Mouse (Mus musculus): ENCODE measurements at regions not wholly inside any gene's neighbourhood (a gene's known extent, or its start where the extent isn't known, plus 50 kb on each side); places are given as distances from the start of the nearest gene placed in this dataset.
A peak's percentile ranks its signal among the peaks of the same experiment; 100 is the strongest.
"Not testable (repeated sequence)": the region's sequence is repeated elsewhere in the genome, so short reads cannot be mapped to it uniquely, and the experiment has no call there.

- 22% methylated on average over 18 of the region's 18 CpGs for WGBS
These were observed 168.3 kb upstream of the Npvf start for GRCm38 (mm10) chr6:50822236-50823151.

GRCm38 (mm10) chr6:50823220-50823910 lies 169.1 kb upstream of the Npvf start:
- H3K27ac ChIP-seq (ENCODE audit: low read length) = peak overlapping the region; percentile 81; the same call in 1 of the 2 replicates
- peaks cover 32% of the 10 kb centered on the region for H3K4me1 ChIP-seq (ENCODE audit: control insufficient read depth, insufficient read depth, low read length)
- 14% methylated on average over 18 of the region's 18 CpGs for WGBS
- ATAC-seq = peak; percentile 49; the same call in 1 of the 2 replicates
- 0 out of 2 replicates have a peak, but pooled peaks cover 2% of the 10 kb centered on the region for H3K9me3 ChIP-seq (replicated peaks; ENCODE audit: control insufficient read depth, low read length, poor library complexity, severe bottlenecking)
- no peak overlapping the region for H3K4me2 ChIP-seq (ENCODE audit: low read length)
- H3K27me3 ChIP-seq (ENCODE audit: control insufficient read depth, insufficient read depth, low read depth, low read length) = no peaks in the 10 kb centered on the region
- H3K4me3 ChIP-seq (ENCODE audit: low read depth, low read length) = no peak overlapping the region
- H3K9ac ChIP-seq (ENCODE audit: low read depth, low read length) = no peak overlapping the region; the same call in 1 of the 2 replicates
- H3K36me3 ChIP-seq (ENCODE audit: control insufficient read depth, insufficient read depth, low read length) = no peaks in the 10 kb centered on the region

More at GRCm38 (mm10) chr6:50822236-50823151, 168.3 kb upstream of the Npvf start:
- peaks cover 32% of the 10 kb centered on the region for H3K4me1 ChIP-seq (ENCODE audit: control insufficient read depth, insufficient read depth, low read length)
- 0 out of 2 replicates have a peak overlapping the region, but pooled peaks have one; percentile 8 for H3K9ac ChIP-seq (ENCODE audit: low read depth, low read length)
- no peak overlapping the region for H3K4me3 ChIP-seq (ENCODE audit: low read depth, low read length)
- ATAC-seq = no peak; the same call in 1 of the 2 replicates
- H3K27ac ChIP-seq (ENCODE audit: low read length) = peak overlapping the region; percentile 81
- H3K9me3 ChIP-seq (replicated peaks; ENCODE audit: control insufficient read depth, low read length, poor library complexity, severe bottlenecking) = no peaks in the 10 kb centered on the region
- no peaks in the 10 kb centered on the region for H3K36me3 ChIP-seq (ENCODE audit: control insufficient read depth, insufficient read depth, low read length)
- no peak overlapping the region for H3K4me2 ChIP-seq (ENCODE audit: low read length)
- H3K27me3 ChIP-seq (ENCODE audit: control insufficient read depth, insufficient read depth, low read depth, low read length) = no peaks in the 10 kb centered on the region

GRCm38 (mm10) chr6:50824466-50824865 lies 170.2 kb upstream of the Npvf start:
- 52% methylated on average over 4 of the region's 4 CpGs for WGBS
- Histone ChIP-seq H3K4me1 (ENCODE audit: control insufficient read depth, insufficient read depth, low read length) (peaks cover 32% of the 10 kb centered on the region), H3K27me3 (ENCODE audit: control insufficient read depth, insufficient read depth, low read depth, low read length) (no peaks in the 10 kb centered on the region), H3K9me3 (replicated peaks; ENCODE audit: control insufficient read depth, low read length, poor library complexity, severe bottlenecking) (0 out of 2 replicates have a peak, but pooled peaks cover 2% of the 10 kb centered on the region), H3K4me3 (ENCODE audit: low read depth, low read length) (no peak overlapping the region), H3K4me2 (ENCODE audit: low read length) (no peak overlapping the region), H3K36me3 (ENCODE audit: control insufficient read depth, insufficient read depth, low read length) (no peaks in the 10 kb centered on the region), H3K9ac (ENCODE audit: low read depth, low read length) (no peak overlapping the region), H3K27ac (ENCODE audit: low read length) (no peak overlapping the region)
- ATAC-seq = no peak

GRCm38 (mm10) chr6:50831725-50832124 lies 177.5 kb upstream of the Npvf start:
- H3K4me2 ChIP-seq (ENCODE audit: low read length) = no peak overlapping the region
- no peaks in the 10 kb centered on the region for H3K36me3 ChIP-seq (ENCODE audit: control insufficient read depth, insufficient read depth, low read length)
- H3K9ac ChIP-seq (ENCODE audit: low read depth, low read length) = no peak overlapping the region
- no peak for ATAC-seq
- H3K9me3 ChIP-seq (replicated peaks; ENCODE audit: control insufficient read depth, low read length, poor library complexity, severe bottlenecking) = 0 out of 2 replicates have a peak, but pooled peaks cover 2% of the 10 kb centered on the region
- H3K4me3 ChIP-seq (ENCODE audit: low read depth, low read length) = no peak overlapping the region
- no peak overlapping the region for H3K27ac ChIP-seq (ENCODE audit: low read length)
- 78% methylated on average over 5 of the region's 5 CpGs for WGBS
- H3K4me1 ChIP-seq (ENCODE audit: control insufficient read depth, insufficient read depth, low read length) = no peaks in the 10 kb centered on the region
- H3K27me3 ChIP-seq (ENCODE audit: control insufficient read depth, insufficient read depth, low read depth, low read length) = no peaks in the 10 kb centered on the region

- Histone ChIP-seq H3K4me2 (ENCODE audit: low read length) (no peak overlapping the region), H3K9me3 (replicated peaks; ENCODE audit: control insufficient read depth, low read length, poor library complexity, severe bottlenecking) (no peaks in the 10 kb centered on the region), H3K27me3 (ENCODE audit: control insufficient read depth, insufficient read depth, low read depth, low read length) (no peaks in the 10 kb centered on the region), H3K36me3 (ENCODE audit: control insufficient read depth, insufficient read depth, low read length) (no peaks in the 10 kb centered on the region), H3K4me1 (ENCODE audit: control insufficient read depth, insufficient read depth, low read length) (no peaks in the 10 kb centered on the region), H3K9ac (ENCODE audit: low read depth, low read length) (no peak overlapping the region), H3K4me3 (ENCODE audit: low read depth, low read length) (no peak overlapping the region), H3K27ac (ENCODE audit: low read length) (no peak overlapping the region)
- ATAC-seq = no peak
- 92% methylated on average over 6 of the region's 6 CpGs for WGBS
These were observed 181.9 kb upstream of the Npvf start for GRCm38 (mm10) chr6:50835997-50836625.

GRCm38 (mm10) chr6:50840826-50841225 lies 186.6 kb upstream of the Npvf start:
- 56% methylated on average over 9 of the region's 9 CpGs for WGBS
- H3K27me3 ChIP-seq (ENCODE audit: control insufficient read depth, insufficient read depth, low read depth, low read length) = no peaks in the 10 kb centered on the region
- no peaks in the 10 kb centered on the region for H3K9me3 ChIP-seq (replicated peaks; ENCODE audit: control insufficient read depth, low read length, poor library complexity, severe bottlenecking)
- H3K36me3 ChIP-seq (ENCODE audit: control insufficient read depth, insufficient read depth, low read length) = no peaks in the 10 kb centered on the region
- no peak overlapping the region for H3K9ac ChIP-seq (ENCODE audit: low read depth, low read length)
- no peak for ATAC-seq
- H3K4me1 ChIP-seq (ENCODE audit: control insufficient read depth, insufficient read depth, low read length) = no peaks in the 10 kb centered on the region; the same call in 1 of the 2 replicates
- H3K4me2 ChIP-seq (ENCODE audit: low read length) = no peak overlapping the region
- no peak overlapping the region for H3K4me3 ChIP-seq (ENCODE audit: low read depth, low read length)
- no peak overlapping the region for H3K27ac ChIP-seq (ENCODE audit: low read length)

GRCm38 (mm10) chr6:50845246-50845645 lies 191.0 kb upstream of the Npvf start:
- not testable (repeated sequence) for ATAC-seq; H3K4me2 ChIP-seq (ENCODE audit: low read length); H3K9ac ChIP-seq (ENCODE audit: low read depth, low read length); H3K27ac ChIP-seq (ENCODE audit: low read length); H3K4me1 ChIP-seq (ENCODE audit: control insufficient read depth, insufficient read depth, low read length); H3K9me3 ChIP-seq (replicated peaks; ENCODE audit: control insufficient read depth, low read length, poor library complexity, severe bottlenecking); H3K4me3 ChIP-seq (ENCODE audit: low read depth, low read length); H3K36me3 ChIP-seq (ENCODE audit: control insufficient read depth, insufficient read depth, low read length); H3K27me3 ChIP-seq (ENCODE audit: control insufficient read depth, insufficient read depth, low read depth, low read length)
- 90% methylated on average over 2 of the region's 2 CpGs for WGBS

GRCm38 (mm10) chr6:50846740-50847516 lies 192.7 kb upstream of the Npvf start:
- 62% methylated on average over 18 of the region's 18 CpGs for WGBS
- Histone ChIP-seq H3K4me2 (ENCODE audit: low read length) (no peak overlapping the region), H3K9ac (ENCODE audit: low read depth, low read length) (0 out of 2 replicates have a peak overlapping the region, but pooled peaks have one; percentile 3), H3K36me3 (ENCODE audit: control insufficient read depth, insufficient read depth, low read length) (no peaks in the 10 kb centered on the region), H3K27ac (ENCODE audit: low read length) (no peak overlapping the region), H3K9me3 (replicated peaks; ENCODE audit: control insufficient read depth, low read length, poor library complexity, severe bottlenecking) (no peaks in the 10 kb centered on the region), H3K4me3 (ENCODE audit: low read depth, low read length) (no peak overlapping the region), H3K27me3 (ENCODE audit: control insufficient read depth, insufficient read depth, low read depth, low read length) (no peaks in the 10 kb centered on the region), H3K4me1 (ENCODE audit: control insufficient read depth, insufficient read depth, low read length) (peaks cover 3% of the 10 kb centered on the region; the same call in 1 of the 2 replicates)
- no peak for ATAC-seq

Data from midbrain, embryonic 16.5 days (tissue).